Mouse (Mus musculus): ENCODE measurements around the gene 4930455H04Rik.

Gene 4930455H04Rik

GRCm38 (mm10) chr3:116967436-116967835 is 631 bp upstream of the 4930455H04Rik start:
- DNase-seq, result peak; percentile 71

GRCm38 (mm10) chr3:116968540-116968997 is 502 bp downstream of the 4930455H04Rik start, which contains the start of gene Palmd:
Palmd (minus strand) TSS chr3:116968987.
- peak; percentile 97 for DNase-seq

GRCm38 (mm10) chr3:116969003-116969402 is 936 bp downstream of the 4930455H04Rik start:
- DNase-seq, result no peak

GRCm38 (mm10) chr3:116969786-116970185 is 1.7 kb downstream of the 4930455H04Rik start:
- DNase-seq, result no peak

GRCm38 (mm10) chr3:116981811-116982575 is 13.9 kb downstream of the 4930455H04Rik start:
- DNase-seq, result peak; percentile 95

GRCm38 (mm10) chr3:116985042-116985455 is 17.0 kb downstream of the 4930455H04Rik start:
- peak; percentile 81 for DNase-seq

GRCm38 (mm10) chr3:116985741-116986140 is 17.7 kb downstream of the 4930455H04Rik start:
- DNase-seq, result no peak

- DNase-seq, result no peak
Observed at GRCm38 (mm10) chr3:116986451-116986850, 18.4 kb downstream of the 4930455H04Rik start.

GRCm38 (mm10) chr3:116988221-116988620 is 20.2 kb downstream of the 4930455H04Rik start:
- DNase-seq, result no peak

GRCm38 (mm10) chr3:116991180-116991579 is 23.1 kb downstream of the 4930455H04Rik start:
- DNase-seq, result no peak

GRCm38 (mm10) chr3:116993011-116993410 is 24.9 kb downstream of the 4930455H04Rik start:
- DNase-seq, result no peak

- no peak for DNase-seq
Observed at GRCm38 (mm10) chr3:117001686-117002485, 33.8 kb downstream of the 4930455H04Rik start.

- DNase-seq, result no peak
Observed at GRCm38 (mm10) chr3:117003379-117003778, 35.3 kb downstream of the 4930455H04Rik start.

- DNase-seq, result no peak
Observed at GRCm38 (mm10) chr3:117006636-117007035, 38.6 kb downstream of the 4930455H04Rik start.

GRCm38 (mm10) chr3:117007340-117007739 is 39.3 kb downstream of the 4930455H04Rik start:
- DNase-seq, result no peak

GRCm38 (mm10) chr3:117010182-117010581 is 42.1 kb downstream of the 4930455H04Rik start:
- DNase-seq, result no peak

- DNase-seq, result peak; percentile 93
Observed at GRCm38 (mm10) chr3:117020319-117020718, 52.3 kb downstream of the 4930455H04Rik start.

- no peak for DNase-seq
Observed at GRCm38 (mm10) chr3:117021907-117022306, 53.8 kb downstream of the 4930455H04Rik start.

GRCm38 (mm10) chr3:117024111-117024510 is 56.0 kb downstream of the 4930455H04Rik start:
- DNase-seq, result peak; percentile 94

GRCm38 (mm10) chr3:117024557-117024956 is 56.5 kb downstream of the 4930455H04Rik start:
- peak; percentile 94 for DNase-seq

- peak; percentile 55 for DNase-seq
Observed at GRCm38 (mm10) chr3:117025421-117025820, 57.4 kb downstream of the 4930455H04Rik start.
